Mouse (Mus musculus) embryonic stem cell, embryonic (primary cell): ENCODE measurements around the gene Lhfp.

Experiments
- CTCF ChIA-PET, 4 experiments: fragments of 300-600 bp in 2 of 4; fragments of 350-600 bp in 2 of 4; sonication (Branson Sonifier 250); formaldehyde crosslinking; loops; one replicate each; lab custom pipeline; 2022; ENCODE audit warnings: inconsistent platforms in 2 of 4; lab: Charles Lee
- POLR2A ChIA-PET, 4 experiments: fragments of 300-600 bp in 2 of 4; fragments of 350-600 bp in 2 of 4; sonication (Branson Sonifier 250); formaldehyde crosslinking; loops; one replicate each; lab custom pipeline; 2022; ENCODE audit warnings: antibody characterized with exemption in 4 of 4, inconsistent platforms in 1 of 4; lab: Charles Lee

The Lhfp gene

GRCm38 (mm10) chr3:53304123-53304900 lies 263.0 kb downstream of the Lhfp start:
- ChIA-PET POLR2A (no interaction called here), CTCF (no interaction called here)

GRCm38 (mm10) chr3:53305860-53306259 lies 264.5 kb downstream of the Lhfp start:
- POLR2A ChIA-PET: interaction anchor here in 1 of 4 experiments (0.7 kb wide), 1 partner anchor 157 kb away, joined by 3 read pairs; no protein-coding TSS in a partner anchor
- CTCF ChIA-PET: interaction anchor here in 2 of 4 experiments (0.7 to 1.2 kb wide), 2 partner anchors 142 to 277 kb away, joined by 3 to 4 read pairs; no protein-coding TSS in a partner anchor

GRCm38 (mm10) chr3:53308649-53309048 lies 267.3 kb downstream of the Lhfp start:
- ChIA-PET POLR2A (no interaction called here), CTCF (interaction anchor here in 3 of 4 experiments (0.6 kb wide), 12 partner anchors 11 to 1828 kb away, joined by 3 to 15 read pairs (median 4); no protein-coding TSS in a partner anchor)

GRCm38 (mm10) chr3:53310093-53310492 lies 268.8 kb downstream of the Lhfp start:
- CTCF ChIA-PET: interaction anchor here in 1 of 4 experiments (0.5 kb wide), 1 partner anchor 227 kb away, joined by 7 read pairs; no protein-coding TSS in a partner anchor

GRCm38 (mm10) chr3:53310615-53311014 lies 269.3 kb downstream of the Lhfp start:
- ChIA-PET POLR2A (no interaction called here), CTCF (interaction anchor here in 1 of 4 experiments (0.5 kb wide), 1 partner anchor 227 kb away, joined by 7 read pairs; no protein-coding TSS in a partner anchor)

More at GRCm38 (mm10) chr3:53310093-53310492, 268.8 kb downstream of the Lhfp start:
- POLR2A ChIA-PET: no interaction called here
